In genomic region chr1:56992310-56992709, GRCm38 (mm10) we compare ENCODE assay signal across 22 mouse cellular contexts. TPM values are rescaled to one million over a fixed set of nuclear protein-coding genes. Genes with fewer than 3 reads are reported as not detected.
DNase-seq lines count a peak whose midpoint lies in the region; ATAC-seq lines count a peak whose summit lies in the region.
"Had no signal": no experiment of that assay in that cellular context is flagged by ENCODE, and none has a peak within 500 bp of the region (broad histone marks: within the 10 kb centered on the region; RNA-seq: fewer than 3 reads in every experiment).

No protein-coding gene starts in this region.

- DNase-seq in liver, embryonic 11.5 days (ENCODE audit: low spot score): no peak
- DNase-seq in liver (no peak), 416B (ENCODE audit: low read depth) (peak; percentile 72)
- no peak for DNase-seq in cerebellum, adult 11-12 months
- no peak for DNase-seq in spleen, adult 18-20 months
- DNase-seq: adrenal gland, postnatal 10 days; adrenal gland, postnatal 25 days; cerebellum, adult 11 months; cerebellum, adult 2 months; cerebellum, adult 9-10 months; forebrain, postnatal 0 days had no signal

- H3K27me3 ChIP-seq in liver, embryonic 11.5 days (replicated peaks; ENCODE audit: control insufficient read depth, insufficient read depth, low read length): 0 out of 2 replicates have a peak, but pooled peaks cover 5% of the 10 kb centered on the region
- H3K27me3 ChIP-seq: CH12.LX; forebrain, embryonic 15.5 days had no signal

- no peaks in the 10 kb centered on the region for H3K36me3 ChIP-seq in liver, embryonic 11.5 days (ENCODE audit: control insufficient read depth, insufficient read depth, low read length)
- H3K36me3 ChIP-seq: embryonic facial prominence, embryonic 13.5 days; embryonic facial prominence, embryonic 15.5 days; forebrain, embryonic 15.5 days; G1E had no signal

- H3K9ac ChIP-seq in liver, embryonic 11.5 days (ENCODE audit: low read depth, low read length): no peak overlapping the region
- H3K9ac ChIP-seq: embryonic facial prominence, embryonic 13.5 days; embryonic facial prominence, embryonic 15.5 days; forebrain, embryonic 13.5 days; forebrain, embryonic 15.5 days; forebrain, postnatal 0 days had no signal

- peak; percentile 61 for ATAC-seq in liver, embryonic 11.5 days (replicated peaks; ENCODE audit: low FRiP score)
- peak; percentile 86 for ATAC-seq in common myeloid progenitor, adult 5-6 weeks (replicated peaks; ENCODE audit: low read depth, poor library complexity, severe bottlenecking)
- ATAC-seq in hematopoietic stem cell, adult 5-6 weeks (replicated peaks in 1 of 2; ENCODE audit: insufficient read depth in 1 of 2, low FRiP score in 2 of 2, low TSS enrichment in 1 of 2, low read depth in 1 of 2, poor library complexity in 2 of 2, severe bottlenecking in 2 of 2): peak; percentile 53 to 69
- ATAC-seq in erythroid progenitor cell, adult 5-6 weeks (replicated peaks; ENCODE audit: low FRiP score, poor library complexity, severe bottlenecking): no peak
- ATAC-seq: CD4-positive, CD25-positive, alpha-beta regulatory T cell, adult 4 months; forebrain, embryonic 13.5 days; forebrain, embryonic 15.5 days; forebrain, postnatal 0 days had no signal

- no peaks in the 10 kb centered on the region for H3K9me3 ChIP-seq in liver, embryonic 11.5 days (ENCODE audit: control insufficient read depth, low read length)
- H3K9me3 ChIP-seq: embryonic facial prominence, embryonic 13.5 days; embryonic facial prominence, embryonic 15.5 days; forebrain, embryonic 13.5 days; forebrain, embryonic 15.5 days had no signal

- no peak overlapping the region for H3K27ac ChIP-seq in liver, embryonic 11.5 days (ENCODE audit: low read depth, low read length)
- H3K27ac ChIP-seq: embryonic facial prominence, embryonic 13.5 days; embryonic facial prominence, embryonic 15.5 days; forebrain, embryonic 13.5 days; forebrain, embryonic 15.5 days had no signal

- no peaks in the 10 kb centered on the region for H3K4me1 ChIP-seq in liver, embryonic 11.5 days (replicated peaks; ENCODE audit: control insufficient read depth, insufficient read depth, low read length)
- H3K4me1 ChIP-seq: embryonic facial prominence, embryonic 13.5 days; embryonic facial prominence, embryonic 15.5 days; forebrain, embryonic 13.5 days; forebrain, embryonic 15.5 days had no signal

- H3K4me2 ChIP-seq in liver, embryonic 11.5 days: no peak overlapping the region
- H3K4me2 ChIP-seq: embryonic facial prominence, embryonic 13.5 days; embryonic facial prominence, embryonic 15.5 days; forebrain, embryonic 13.5 days; forebrain, embryonic 15.5 days had no signal

- no peak overlapping the region for H3K4me3 ChIP-seq in liver, embryonic 11.5 days (ENCODE audit: low read depth, low read length)
- H3K4me3 ChIP-seq: embryonic facial prominence, embryonic 13.5 days; embryonic facial prominence, embryonic 15.5 days; erythroblast, embryonic 14.5 days; forebrain, embryonic 13.5 days; forebrain, embryonic 15.5 days had no signal

- 14% methylated on average over 5 of the region's 5 CpGs for WGBS in liver, embryonic 11.5 days

RNA-seq across cellular contexts. Expression of gene Satb2, which starts 13.9 kb away (rescaled TPM):
- 0.27 and 0.57 TPM in 2 replicates for polyA plus RNA-seq in liver, embryonic 11.5 days (2014; fragmentation: Nextera tagmentation; extraction: Ambion mirVana)
- 0.46 and 0.49 TPM in 2 replicates for total RNA-seq in common myeloid progenitor, adult 5-6 weeks (2017)
- total RNA-seq in hematopoietic stem cell, adult 5-6 weeks (2017): 0.19 and 0.20 TPM in 2 replicates
- not detected in 2 replicates for total RNA-seq in erythroid progenitor cell, adult 5-6 weeks (2015; ENCODE audit: low replicate concordance)
- total RNA-seq in erythroid progenitor cell, adult 5-6 weeks (2017; ENCODE audit: low replicate concordance): 0.08 TPM in 1 of 2 replicates, not detected in the other
- polyA plus RNA-seq: CD4-positive, CD25-positive, alpha-beta regulatory T cell, adult 4 months; erythroblast, embryonic 14.5 days; G1E had no signal
